Mouse (Mus musculus) embryonic fibroblast, embryonic 13.5 days (primary cell): ENCODE measurements around the gene Arhgef3. TPM values are rescaled to one million over a fixed set of nuclear protein-coding genes. Genes with fewer than 3 reads are reported as not detected.

Experiments
- H3K27ac ChIP-seq: 2 replicates; pipeline ENCODE4 v1.5.1; 2012; ENCODE audit warnings: low read length, control low read depth, inconsistent platforms; ENCODE audit not compliant: insufficient read depth
- H3K4me1 ChIP-seq: 2 replicates; pipeline ENCODE4 v1.6.1; 2011; ENCODE audit warnings: low read length; ENCODE audit not compliant: control insufficient read depth, insufficient read depth
- H3K4me3 ChIP-seq: 2 replicates; pipeline ENCODE4 v1.5.1; 2011; ENCODE audit warnings: mild to moderate bottlenecking, control low read depth, low read length; ENCODE audit not compliant: insufficient read depth
- CTCF ChIP-seq: IDR thresholded peaks from 2 replicates; pipeline ENCODE4 v1.5.1; 2011; ENCODE audit warnings: mild to moderate bottlenecking, control low read depth, low read length, moderate library complexity, borderline replicate concordance; ENCODE audit not compliant: insufficient read depth
- POLR2A ChIP-seq: IDR thresholded peaks from 2 replicates; pipeline ENCODE4 v1.6.1; 2011; ENCODE audit warnings: low read depth, mild to moderate bottlenecking, control low read depth, low read length, moderate library complexity
- polyA plus RNA-seq: library from polyadenylated mRNA; stranded (reverse); fragments of >200 nt; gene quantifications from 2 replicates; pipeline ENCODE4 v1.2.4, GENCODE M21; 2011; ENCODE audit warnings: low read depth; ENCODE audit not compliant: missing spikeins, insufficient read length

Arhgef3 gene
- polyA plus RNA-seq, 1 experiment, result 2.5 TPM

GRCm38 (mm10) chr14:27272072-27272834, 157.6 kb downstream of the Arhgef3 start:
- Histone ChIP-seq H3K4me1 (no peaks in the 10 kb centered on the region), H3K27ac (no peak overlapping the region), H3K4me3 (no peak overlapping the region)
- TF ChIP-seq CTCF, result no peak

DNA sequence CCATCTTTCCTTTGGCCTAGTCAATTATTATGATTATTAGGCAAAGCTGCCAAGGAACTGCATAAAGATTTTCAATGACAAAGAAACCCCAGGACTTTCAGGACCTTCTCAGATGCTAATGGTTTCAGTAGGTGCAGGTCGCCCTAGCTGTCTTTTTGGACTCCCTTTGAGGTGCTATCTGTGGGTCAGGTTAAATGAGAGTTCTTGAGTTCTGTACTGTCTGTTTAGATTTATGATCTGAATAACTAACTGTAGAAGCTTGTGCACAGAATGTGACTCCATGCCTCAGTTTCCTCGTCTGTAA, 158.1 kb downstream of the Arhgef3 start:
- Histone ChIP-seq H3K27ac (no peak overlapping the region), H3K4me1 (no peaks in the 10 kb centered on the region), H3K4me3 (no peak overlapping the region)
- TF ChIP-seq CTCF, result no peak
- TF ChIP-seq POLR2A, result no peak

DNA sequence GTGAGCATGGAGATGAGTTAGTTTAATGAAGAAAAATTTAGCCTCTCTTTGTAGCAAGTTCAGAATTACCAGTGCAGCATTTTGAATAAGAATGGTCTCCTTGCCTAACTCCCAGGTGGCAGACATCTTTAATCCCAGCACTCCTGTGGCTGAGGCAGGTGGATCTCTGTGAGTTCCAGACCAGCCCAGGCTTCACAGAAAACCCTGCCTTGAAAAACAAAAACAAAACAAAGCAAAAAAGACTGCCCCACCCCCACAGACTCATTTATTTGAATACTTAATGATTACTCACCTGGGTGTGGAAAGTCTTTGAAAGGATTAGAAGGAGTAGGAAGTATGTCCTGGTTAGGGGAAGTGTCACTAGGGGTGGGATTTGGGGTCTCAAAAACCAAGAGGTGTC, 158.5 kb downstream of the Arhgef3 start:
- TF ChIP-seq POLR2A (no peak), CTCF (no peak)
- Histone ChIP-seq H3K27ac (no peak overlapping the region), H3K4me3 (no peak overlapping the region), H3K4me1 (no peaks in the 10 kb centered on the region)

GRCm38 (mm10) chr14:27277259-27277658, 162.6 kb downstream of the Arhgef3 start:
- H3K4me1 ChIP-seq, result no peaks in the 10 kb centered on the region
- H3K4me3 ChIP-seq, result no peak overlapping the region
- no peak for TF ChIP-seq POLR2A
- no peak for TF ChIP-seq CTCF
- H3K27ac ChIP-seq, result no peak overlapping the region

DNA sequence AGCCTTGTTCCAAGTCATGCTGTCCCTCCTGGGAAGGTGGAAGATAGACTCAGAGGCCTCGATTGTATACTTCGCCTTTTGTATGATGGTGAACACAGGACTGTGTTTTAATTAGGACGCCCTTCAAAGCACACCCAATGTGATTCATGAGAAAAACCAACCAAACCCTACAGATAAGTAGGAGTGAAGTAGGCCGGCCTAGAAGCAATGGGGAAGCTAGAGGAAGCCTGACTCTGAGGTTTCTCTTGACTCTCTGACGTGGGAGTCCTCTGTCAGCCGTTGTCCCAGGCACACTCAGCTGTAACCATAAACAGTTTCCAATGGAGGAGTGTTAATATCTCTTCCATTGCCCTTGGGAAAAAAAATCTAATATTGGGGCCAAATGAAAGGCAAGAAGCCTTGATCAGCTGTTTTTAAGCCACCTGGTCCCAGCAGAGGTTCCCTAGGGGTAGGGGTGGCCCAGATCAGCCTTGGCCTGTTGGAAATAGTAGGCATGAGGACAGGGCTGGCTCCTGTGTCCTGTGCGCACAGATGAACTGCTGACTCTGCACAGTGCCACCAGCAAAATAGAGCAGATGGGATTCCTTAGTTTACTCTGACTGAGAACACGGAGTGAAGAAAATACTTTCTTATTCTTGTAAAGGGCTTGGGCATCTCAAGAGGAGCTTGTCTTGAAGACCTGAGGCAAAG, 165.6 kb downstream of the Arhgef3 start:
- TF ChIP-seq POLR2A (no peak), CTCF (no peak)
- no peak overlapping the region for H3K4me3 ChIP-seq
- H3K27ac ChIP-seq, result no peak overlapping the region
- H3K4me1 ChIP-seq, result no peaks in the 10 kb centered on the region

GRCm38 (mm10) chr14:27283956-27284355, 169.3 kb downstream of the Arhgef3 start:
- TF ChIP-seq CTCF, result no peak
- no peak for TF ChIP-seq POLR2A
- Histone ChIP-seq H3K27ac (no peak overlapping the region), H3K4me3 (no peak overlapping the region), H3K4me1 (no peaks in the 10 kb centered on the region)

DNA sequence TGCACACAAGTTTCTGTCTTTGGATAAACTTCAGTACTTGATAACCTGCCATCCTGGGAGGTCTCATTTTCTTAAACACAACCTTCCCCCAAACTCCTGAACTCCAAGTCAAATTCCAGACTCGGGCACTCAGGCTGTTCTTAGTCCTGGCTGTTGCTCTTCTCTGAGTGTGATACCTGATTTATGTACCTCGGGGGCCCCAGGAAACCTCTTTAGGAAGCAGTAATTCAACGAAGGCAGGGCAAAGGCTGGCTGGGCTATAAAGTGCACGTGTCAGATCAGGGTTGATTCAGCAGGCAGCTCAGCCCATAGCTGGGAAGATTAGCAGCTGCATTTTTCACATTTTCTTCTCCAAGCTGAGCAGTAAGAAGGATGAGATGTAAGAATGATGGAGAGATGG, 171.5 kb downstream of the Arhgef3 start:
- Histone ChIP-seq H3K4me1 (no peaks in the 10 kb centered on the region), H3K27ac (no peak overlapping the region), H3K4me3 (no peak overlapping the region)
- no peak for TF ChIP-seq POLR2A
- no peak for TF ChIP-seq CTCF

DNA sequence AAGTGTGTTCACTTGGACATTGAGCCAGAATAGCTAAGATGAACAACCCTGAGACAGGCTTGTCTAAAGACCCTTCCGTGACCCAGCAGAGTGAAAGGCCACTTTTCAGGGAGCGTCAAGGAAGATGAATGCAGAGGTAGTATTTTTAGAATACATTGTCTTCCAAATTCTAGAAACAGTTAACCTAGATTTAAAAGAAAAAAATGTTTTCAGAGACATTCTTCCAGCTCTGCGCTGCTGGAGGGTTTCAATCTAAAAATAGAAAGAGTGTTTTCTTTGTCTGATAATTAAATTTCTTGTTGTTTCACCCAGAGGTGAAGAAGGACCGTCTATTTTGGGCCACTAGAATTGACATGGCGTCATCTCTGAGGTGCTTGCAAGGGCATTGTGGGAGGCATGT, 174.4 kb downstream of the Arhgef3 start:
- H3K4me1 ChIP-seq, result no peaks in the 10 kb centered on the region
- TF ChIP-seq CTCF, result no peak
- no peak for TF ChIP-seq POLR2A

DNA sequence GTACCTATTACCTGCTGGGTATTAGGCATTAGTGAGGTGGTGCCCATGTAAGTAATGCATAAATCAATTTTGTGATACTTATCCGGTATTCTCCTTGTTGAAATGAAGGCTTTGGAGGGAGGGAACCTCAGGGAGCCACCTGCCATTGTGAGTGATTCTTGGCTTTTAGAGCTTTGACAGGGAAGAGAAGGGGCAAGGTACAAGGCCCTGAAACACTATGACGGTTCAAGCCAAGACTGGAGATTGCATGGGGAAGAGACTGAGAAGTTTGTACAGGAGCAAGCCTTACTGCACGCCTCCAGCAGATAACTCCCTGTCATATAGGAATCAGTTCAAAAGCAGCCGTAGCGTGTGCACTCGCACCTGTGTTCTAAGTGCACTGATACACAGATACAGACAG, 177.4 kb downstream of the Arhgef3 start:
- H3K4me3 ChIP-seq, result no peak overlapping the region

More for the DNA sequence above, 174.4 kb downstream of the Arhgef3 start:
- no peak overlapping the region for H3K4me3 ChIP-seq
- no peak overlapping the region for H3K27ac ChIP-seq

GRCm38 (mm10) chr14:27295821-27296220, 181.1 kb downstream of the Arhgef3 start:
- Histone ChIP-seq H3K4me3 (no peak overlapping the region), H3K27ac (no peak overlapping the region), H3K4me1 (0 out of 2 replicates have a peak, but pooled peaks cover 3% of the 10 kb centered on the region)
- no peak for TF ChIP-seq CTCF
- TF ChIP-seq POLR2A, result no peak

More for the DNA sequence above, 177.4 kb downstream of the Arhgef3 start:
- no peaks in the 10 kb centered on the region for H3K4me1 ChIP-seq
- TF ChIP-seq CTCF (no peak), POLR2A (no peak)
- no peak overlapping the region for H3K27ac ChIP-seq
